Mouse (Mus musculus): Measurements from ENCODE around the gene Psmd2. TPM values are rescaled to one million over a fixed set of nuclear protein-coding genes. Genes with fewer than 3 reads are reported as not detected.

Psmd2 gene
- total RNA-seq, 1 experiment from 2014 or later: 279 TPM

GRCm38 (mm10) chr16:20701729-20702521 is 50.5 kb downstream of the Psmd2 start:
- DNase-seq: no peak

- DNase-seq: peak; percentile 82
Observed at GRCm38 (mm10) chr16:20702522-20702893, 51.1 kb downstream of the Psmd2 start.

DNA sequence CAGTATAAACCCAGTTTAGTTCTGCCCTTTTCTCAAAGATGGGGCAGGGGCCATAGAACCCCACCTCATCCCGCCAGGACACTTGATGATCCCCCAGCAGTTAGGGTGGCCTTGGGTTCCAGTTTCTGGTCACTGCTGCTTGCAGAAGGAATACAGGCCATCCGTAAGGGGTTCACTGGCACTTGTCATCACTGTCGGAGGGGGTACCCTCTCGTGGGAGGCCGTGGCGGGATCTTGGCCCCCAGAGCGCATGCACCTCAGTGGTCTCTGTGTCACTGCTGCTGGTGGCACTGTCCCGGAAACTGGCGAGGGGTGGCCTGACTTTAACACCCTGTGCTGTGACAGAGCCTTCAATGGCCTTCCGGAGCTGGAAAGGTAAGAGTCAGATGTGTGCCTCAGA is 51.6 kb downstream of the Psmd2 start:
- no peak for DNase-seq

GRCm38 (mm10) chr16:20703699-20704400 is 52.4 kb downstream of the Psmd2 start:
- no peak for DNase-seq

GRCm38 (mm10) chr16:20705786-20706185 is 54.3 kb downstream of the Psmd2 start:
- DNase-seq: no peak

DNA sequence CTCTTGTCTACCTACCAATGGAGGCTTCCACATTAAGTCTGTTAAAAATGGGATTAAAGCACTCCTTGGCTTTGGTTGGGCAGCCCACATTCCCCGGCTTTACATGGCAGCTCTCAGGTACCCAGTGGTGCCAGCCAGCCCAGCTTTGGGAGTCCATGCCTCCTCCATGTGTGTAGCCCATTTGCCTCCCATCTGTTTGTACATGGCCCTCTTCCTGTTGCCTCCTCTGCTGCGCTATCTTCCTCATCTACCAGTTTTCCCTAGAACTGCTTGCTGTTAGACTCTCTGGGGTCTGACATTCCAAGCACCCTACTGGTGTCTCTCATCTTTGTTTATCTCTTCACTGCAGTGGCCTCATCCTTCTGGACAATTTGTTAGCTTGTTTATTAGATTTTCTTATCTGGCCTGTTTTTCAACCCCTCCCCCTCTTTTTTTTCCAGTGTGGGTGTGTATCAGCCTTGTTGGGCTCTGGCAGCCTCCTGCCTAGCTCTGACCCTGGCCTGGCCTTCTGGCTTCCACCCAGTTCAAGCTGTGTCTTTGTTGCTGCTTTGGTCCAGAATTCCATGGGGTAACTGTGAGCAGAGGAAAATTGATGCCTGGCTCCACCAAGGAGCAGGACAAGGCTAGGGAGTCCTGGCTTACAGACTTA is 55.1 kb downstream of the Psmd2 start:
- DNase-seq: no peak

GRCm38 (mm10) chr16:20708220-20708938 is 56.9 kb downstream of the Psmd2 start:
- no peak for DNase-seq

- DNase-seq: no peak
Observed at GRCm38 (mm10) chr16:20708939-20709734, 57.7 kb downstream of the Psmd2 start.

- DNase-seq: no peak
Observed at GRCm38 (mm10) chr16:20710370-20710769, 58.9 kb downstream of the Psmd2 start.

GRCm38 (mm10) chr16:20710810-20711209 is 59.4 kb downstream of the Psmd2 start:
- DNase-seq: no peak

DNA sequence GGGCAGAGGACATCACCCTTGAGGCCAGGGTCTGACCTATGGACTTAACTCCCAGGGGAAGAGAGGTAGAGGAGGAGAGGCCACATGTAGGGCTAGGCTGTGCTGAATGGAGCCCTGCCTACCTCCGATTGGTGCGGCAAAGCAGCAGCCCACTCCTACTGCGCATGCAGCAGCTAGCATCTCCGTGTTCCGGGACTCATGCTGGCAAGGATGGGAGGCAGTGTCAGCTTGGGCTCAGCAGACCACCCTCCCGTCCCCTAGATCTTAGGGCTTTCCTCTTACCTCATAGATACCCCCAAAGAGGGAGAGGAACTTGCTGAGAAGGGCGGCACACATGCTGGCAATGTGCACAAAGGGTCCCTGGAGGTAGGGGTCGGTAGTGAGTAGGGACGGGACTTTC is 60.7 kb downstream of the Psmd2 start:
- DNase-seq: no peak

GRCm38 (mm10) chr16:20712889-20713288 is 61.4 kb downstream of the Psmd2 start:
- no peak for DNase-seq

Small RNA genes within 50 kb of the gene (microRNA-seq; reads per million reads assigned to microRNA genes)
- gene Mir1224: 2.7 to 6.0 reads per million in 2 experiments

Other genes starting within 250 kb of the Psmd2 start
- gene Abcc5, start 225.3 kb upstream of the Psmd2 start, total RNA-seq (2021): 73.8 and 89.1 TPM in 2 replicates
- gene Eif2b5, start 152.8 kb upstream of the Psmd2 start, total RNA-seq (2021): 58.3 and 63.8 TPM in 2 replicates
- gene Dvl3, start 134.7 kb upstream of the Psmd2 start, total RNA-seq (2021): 43.9 and 46.2 TPM in 2 replicates
- 291 and 310 TPM in 2 replicates for gene Ap2m1, start 116.2 kb upstream of the Psmd2 start, total RNA-seq (2021)
- 87.3 and 101 TPM in 2 replicates for gene Abcf3, start 103.1 kb upstream of the Psmd2 start, total RNA-seq (2021)
- gene Vwa5b2, start 62.2 kb upstream of the Psmd2 start, total RNA-seq (2021): 1.5 TPM in 1 of 2 replicates, not detected in the other
- 7.2 and 9.1 TPM in 2 replicates for gene Eef1akmt4, start 40.1 kb upstream of the Psmd2 start, total RNA-seq (2021)
- gene Gm49333, start 40.0 kb upstream of the Psmd2 start, total RNA-seq (2021): not detected in 2 replicates
- 26.2 and 41.4 TPM in 2 replicates for gene Alg3, start 39.9 kb upstream of the Psmd2 start, total RNA-seq (2021)
- 15.8 and 27.8 TPM in 2 replicates for gene Camk2n2, start 30.4 kb upstream of the Psmd2 start, total RNA-seq (2021)
- 11.4 and 15.0 TPM in 2 replicates for gene Ece2, start 21.8 kb upstream of the Psmd2 start, total RNA-seq (2021)
- gene Eif4g1, start 16.7 kb downstream of the Psmd2 start, total RNA-seq (2021): 337 and 368 TPM in 2 replicates
- gene Fam131a, start 41.6 kb downstream of the Psmd2 start, total RNA-seq (2021): 14.8 and 17.6 TPM in 2 replicates
- gene Polr2h, start 66.0 kb downstream of the Psmd2 start, total RNA-seq (2021): 49.8 and 56.3 TPM in 2 replicates
- gene Clcn2, start 66.1 kb downstream of the Psmd2 start, total RNA-seq (2021): 45.9 and 74.4 TPM in 2 replicates
- gene Chrd, start 81.5 kb downstream of the Psmd2 start, total RNA-seq (2021): 8.1 and 13.5 TPM in 2 replicates
- 1.6 and 3.2 TPM in 2 replicates for gene Thpo, start 82.9 kb downstream of the Psmd2 start, total RNA-seq (2021)